Mouse (Mus musculus) spleen, adult 2 months (tissue): ENCODE data around the gene Gnb3. TPM values are rescaled to one million over a fixed set of nuclear protein-coding genes. Genes with fewer than 3 reads are reported as not detected.

Source experiments
- DNase-seq, 2 experiments: peaks; one replicate each; pipeline versions ENCODE4 v3.0.0 to v3.0.0-alpha.2; 2012 to 2021; ENCODE audit warnings: low spot score in 2 of 2, low read depth in 1 of 2
- H3K27ac ChIP-seq: fragments of 200-500 bp; 2 replicates; pipeline ENCODE4 v1.5.1; 2012; ENCODE audit warnings: low read length, inconsistent platforms; ENCODE audit not compliant: insufficient read depth
- H3K27me3 ChIP-seq: fragments of 200-500 bp; 2 replicates; pipeline ENCODE4 v1.6.1; 2012; ENCODE audit warnings: mild to moderate bottlenecking, moderate library complexity, low read length, inconsistent platforms; ENCODE audit not compliant: control insufficient read depth, insufficient read depth
- H3K36me3 ChIP-seq: fragments of 200-500 bp; 2 replicates; pipeline ENCODE4 v1.6.1; 2012; ENCODE audit warnings: mild to moderate bottlenecking, low read length, inconsistent platforms; ENCODE audit not compliant: control insufficient read depth, insufficient read depth
- H3K4me1 ChIP-seq: fragments of 200-500 bp; 2 replicates; pipeline ENCODE4 v1.6.1; 2011; ENCODE audit warnings: inconsistent platforms; ENCODE audit not compliant: control insufficient read depth, insufficient read depth, insufficient read length
- H3K4me3 ChIP-seq: fragments of 200-500 bp; 2 replicates; pipeline ENCODE4 v1.5.1; 2011; ENCODE audit warnings: mild to moderate bottlenecking, inconsistent platforms; ENCODE audit not compliant: insufficient read depth, insufficient read length; ENCODE audit errors: extremely low read depth
- CTCF ChIP-seq: fragments of 200-500 bp; IDR thresholded peaks from 2 replicates; pipeline ENCODE4 v1.5.1; 2011; ENCODE audit warnings: mild to moderate bottlenecking, inconsistent platforms; ENCODE audit not compliant: insufficient read depth, insufficient read length, insufficient replicate concordance; ENCODE audit errors: extremely low read depth
- POLR2A ChIP-seq: fragments of 200-500 bp; IDR thresholded peaks from 2 replicates; pipeline ENCODE4 v1.6.1; 2011; ENCODE audit warnings: low read depth, low read length, inconsistent platforms
- WGBS: fragments of 180-500 bp; shearing (Covaris S2); methylation state at CpG from one replicate; pipeline ENCODE4 v1.1.7; 2018; 5-methylcytosine and 5-hydroxymethylcytosine counted together
- polyA plus RNA-seq: library from polyadenylated mRNA; depleted of rRNA; stranded (reverse); fragments of >200 nt; gene quantifications from 2 replicates; pipeline ENCODE4 v1.2.3, GENCODE M21; 2012; rRNA removed

Gnb3 gene
- polyA plus RNA-seq, 1 experiment, result 0.37 TPM

DNA sequence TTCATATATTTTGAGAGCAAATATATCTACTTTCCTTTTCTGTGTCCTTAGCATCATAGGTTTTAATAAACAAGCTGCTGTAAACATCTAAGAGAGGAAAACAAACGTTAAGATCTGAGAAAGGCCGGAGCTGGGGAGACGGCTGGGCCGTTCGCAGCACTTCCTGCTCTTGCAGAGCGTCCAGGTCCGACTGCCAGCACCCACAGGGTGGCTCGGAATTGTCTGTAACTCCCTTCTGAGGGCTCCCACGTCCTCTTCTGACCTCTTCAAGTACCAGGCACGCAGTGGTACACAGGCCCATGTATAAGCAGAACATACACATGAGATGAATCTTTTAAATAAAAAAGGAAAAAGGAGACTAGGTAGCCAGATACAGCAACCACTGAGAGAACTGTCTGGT, 52.4 kb downstream of the Gnb3 start:
- 85% methylated on average over 10 of the region's 10 CpGs for WGBS
- Histone ChIP-seq H3K27me3 (no peaks in the 10 kb centered on the region), H3K4me1 (no peaks in the 10 kb centered on the region), H3K4me3 (no peak overlapping the region), H3K27ac (no peak overlapping the region), H3K36me3 (no peaks in the 10 kb centered on the region)
- TF ChIP-seq POLR2A (no peak), CTCF (no peak)
- DNase-seq, result no peak

DNA sequence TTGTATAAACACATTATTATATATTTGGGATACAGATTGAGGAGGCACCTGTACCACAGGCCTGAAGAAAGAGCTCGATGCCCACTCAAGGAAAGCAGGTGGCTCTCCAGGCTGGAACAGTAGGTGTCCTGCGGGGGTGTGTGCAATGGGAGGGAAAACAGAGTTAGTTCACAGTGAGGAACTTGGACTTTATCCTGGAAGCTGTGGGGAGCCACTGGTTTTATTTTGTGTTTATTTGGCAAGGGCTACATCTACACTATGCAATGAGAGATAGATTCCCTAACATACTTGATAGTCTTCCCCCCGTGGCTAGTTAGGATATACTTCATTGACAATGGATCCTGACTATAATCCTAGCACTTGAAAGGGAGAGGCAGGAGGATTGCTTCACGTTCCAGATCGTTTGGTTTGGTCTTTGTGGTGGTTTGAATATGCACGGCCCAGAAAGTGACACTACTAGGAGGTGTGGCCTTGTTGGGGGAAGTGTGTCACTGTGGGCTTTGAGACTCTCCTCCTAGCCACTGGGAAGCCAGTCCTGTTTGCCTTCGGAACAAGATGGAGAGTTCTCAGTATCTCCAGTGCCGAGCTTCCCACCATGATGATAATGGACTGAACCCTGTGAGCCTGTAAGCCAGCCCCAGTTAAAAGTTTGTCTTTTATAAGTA, 53.2 kb downstream of the Gnb3 start:
- no peaks in the 10 kb centered on the region for H3K36me3 ChIP-seq
- H3K4me3 ChIP-seq, result no peak overlapping the region
- TF ChIP-seq CTCF (no peak), POLR2A (no peak)
- H3K4me1 ChIP-seq, result peaks cover 3% of the 10 kb centered on the region; the same call in 1 of the 2 replicates
- H3K27ac ChIP-seq, result no peak overlapping the region
- no peaks in the 10 kb centered on the region for H3K27me3 ChIP-seq
- DNase-seq, result no peak
- 47% methylated on average over 8 of the region's 8 CpGs for WGBS

Other genes with a start within 250 kb of the Gnb3 start
- 0.04 and 0.07 TPM in 2 replicates for gene C1s2, start 204.2 kb downstream of the Gnb3 start, polyA plus RNA-seq
- gene Lpcat3, start 177.2 kb downstream of the Gnb3 start, polyA plus RNA-seq, result 65.1 and 70.0 TPM in 2 replicates
- gene Emg1, start 128.1 kb downstream of the Gnb3 start, polyA plus RNA-seq, result 46.2 and 47.9 TPM in 2 replicates
- 96.5 and 103 TPM in 2 replicates for gene Phb2, start 127.9 kb downstream of the Gnb3 start, polyA plus RNA-seq
- 281 and 332 TPM in 2 replicates for gene Ptpn6, start 101.6 kb downstream of the Gnb3 start, polyA plus RNA-seq
- gene Grcc10, start 98.9 kb downstream of the Gnb3 start, polyA plus RNA-seq, result 209 and 225 TPM in 2 replicates
- gene Gm45234, start 84.3 kb downstream of the Gnb3 start, polyA plus RNA-seq, result not detected in 2 replicates
- gene Atn1, start 83.8 kb downstream of the Gnb3 start, polyA plus RNA-seq, result 37.4 and 41.3 TPM in 2 replicates
- 2.9 and 3.2 TPM in 2 replicates for gene Eno2, start 70.6 kb downstream of the Gnb3 start, polyA plus RNA-seq
- gene Lrrc23, start 60.5 kb downstream of the Gnb3 start, polyA plus RNA-seq, result 1.2 and 1.8 TPM in 2 replicates
- gene Spsb2, start 31.6 kb downstream of the Gnb3 start, polyA plus RNA-seq, result 10.3 and 13.5 TPM in 2 replicates
- gene Tpi1, start 26.0 kb downstream of the Gnb3 start, polyA plus RNA-seq, result 74.7 and 89.3 TPM in 2 replicates
- 53.8 and 65.3 TPM in 2 replicates for gene Usp5, start 10.8 kb downstream of the Gnb3 start, polyA plus RNA-seq
- 30.4 and 39.0 TPM in 2 replicates for gene Cdca3, start 10.7 kb downstream of the Gnb3 start, polyA plus RNA-seq
- 9.3 and 10.8 TPM in 2 replicates for gene P3h3, start 17.5 kb upstream of the Gnb3 start, polyA plus RNA-seq
- 2.7 and 3.0 TPM in 2 replicates for gene Gpr162, start 23.7 kb upstream of the Gnb3 start, polyA plus RNA-seq
- 34.2 and 35.9 TPM in 2 replicates for gene Cd4, start 47.9 kb upstream of the Gnb3 start, polyA plus RNA-seq
- gene Lag3, start 71.4 kb upstream of the Gnb3 start, polyA plus RNA-seq, result 10.9 and 18.2 TPM in 2 replicates
- 450 and 549 TPM in 2 replicates for gene Ptms, start 79.8 kb upstream of the Gnb3 start, polyA plus RNA-seq
- gene Mlf2, start 91.1 kb upstream of the Gnb3 start, polyA plus RNA-seq, result 125 and 140 TPM in 2 replicates
- gene Cops7a, start 125.3 kb upstream of the Gnb3 start, polyA plus RNA-seq, result 106 and 116 TPM in 2 replicates
- gene Pianp, start 156.4 kb upstream of the Gnb3 start, polyA plus RNA-seq, result 3.4 and 5.4 TPM in 2 replicates
- gene Zfp384, start 168.9 kb upstream of the Gnb3 start, polyA plus RNA-seq, result 52.2 and 54.3 TPM in 2 replicates
- gene Ing4, start 199.5 kb upstream of the Gnb3 start, polyA plus RNA-seq, result 31.8 and 36.2 TPM in 2 replicates
- gene Acrbp, start 209.4 kb upstream of the Gnb3 start, polyA plus RNA-seq, result 34.4 and 35.8 TPM in 2 replicates
- gene Lpar5, start 227.6 kb upstream of the Gnb3 start, polyA plus RNA-seq, result 62.1 and 64.3 TPM in 2 replicates